Mouse (Mus musculus): Measurements from ENCODE around the gene Gm11213.

Gm11213 gene

GRCm38 (mm10) chr4:63548491-63548890 is 56.6 kb downstream of the Gm11213 start:
- no peak for DNase-seq (ENCODE audit: extremely low read depth, insufficient read length, low spot score)

- DNase-seq (ENCODE audit: extremely low read depth, insufficient read length, low spot score) = peak; percentile 59
Observed at GRCm38 (mm10) chr4:63547799-63548198, 57.3 kb downstream of the Gm11213 start.
